Mouse (Mus musculus) CH12.LX (cell line): ENCODE results near the gene Itprid2. TPM values are rescaled to one million over a fixed set of nuclear protein-coding genes. Genes with fewer than 3 reads are reported as not detected.

ENCODE experiments used
- DNase-seq: peaks from one replicate; pipeline ENCODE4 v3.0.0-alpha.2; 2013; ENCODE audit errors: extremely low read depth
- H3K27ac ChIP-seq: 2 replicates; pipeline ENCODE4 v1.5.1; 2012; ENCODE audit warnings: low read depth, mild to moderate bottlenecking, control low read depth, moderate library complexity; ENCODE audit not compliant: insufficient read depth
- H3K27me3 ChIP-seq: replicated peaks from 2 replicates; pipeline ENCODE3; 2012; ENCODE audit warnings: inconsistent platforms
- H3K36me3 ChIP-seq, 2 experiments: replicated peaks in 1 of 2; 2 replicates each; pipeline versions ENCODE3 to v1.6.1; 2012; ENCODE audit warnings: inconsistent platforms in 1 of 2, low read length in 1 of 2, mild to moderate bottlenecking in 1 of 2, mixed read lengths in 1 of 2, moderate library complexity in 1 of 2; ENCODE audit not compliant: control insufficient read depth in 1 of 2, insufficient read depth in 1 of 2
- H3K4me1 ChIP-seq, 2 experiments: 2 replicates each; pipeline ENCODE4 v1.6.1; 2012; ENCODE audit warnings: inconsistent platforms in 1 of 2, moderate library complexity in 1 of 2; ENCODE audit not compliant: insufficient read depth in 2 of 2, control insufficient read depth in 1 of 2
- H3K4me2 ChIP-seq: 2 replicates; pipeline ENCODE4 v1.6.1; 2012; ENCODE audit warnings: low read depth, mild to moderate bottlenecking, control low read depth; ENCODE audit not compliant: poor library complexity, insufficient read depth, severe bottlenecking
- H3K4me3 ChIP-seq, 3 experiments: fragments of 150-350 bp in 1 of 3; sonication (generic) in 1 of 3; replicated peaks in 1 of 3; 2 replicates each; pipeline versions ENCODE3 to v1.5.1; 2011 to 2012; ENCODE audit warnings: low read depth in 2 of 3, low read length in 2 of 3, mild to moderate bottlenecking in 2 of 3, moderate library complexity in 2 of 3, control low read depth in 1 of 3, improper control_type of control experiment in 1 of 3, inconsistent platforms in 1 of 3, mixed read lengths in 1 of 3; ENCODE audit not compliant: poor library complexity in 1 of 3
- H3K79me2 ChIP-seq: replicated peaks from 2 replicates; pipeline ENCODE4 v1.6.1; 2012; ENCODE audit warnings: mild to moderate bottlenecking, moderate library complexity; ENCODE audit not compliant: control insufficient read depth, poor library complexity, insufficient read depth, severe bottlenecking; ENCODE audit errors: extremely low read depth
- H3K9ac ChIP-seq: 2 replicates; pipeline ENCODE4 v1.6.1; 2012; ENCODE audit warnings: low read depth, mild to moderate bottlenecking, control low read depth, moderate library complexity; ENCODE audit not compliant: insufficient read depth
- H3K9me3 ChIP-seq: replicated peaks from 2 replicates; pipeline ENCODE3; 2012; ENCODE audit warnings: low read length, inconsistent platforms, mixed read lengths
- BHLHE40 ChIP-seq: IDR thresholded peaks from 2 replicates; pipeline ENCODE4 v1.6.1; 2011; ENCODE audit warnings: mild to moderate bottlenecking, low read depth, low read length, improper control_type of control experiment
- CHD2 ChIP-seq: IDR thresholded peaks from 2 replicates; pipeline ENCODE4 v1.6.1; 2011; ENCODE audit warnings: low read length, improper control_type of control experiment
- E2F4 ChIP-seq: IDR thresholded peaks from 2 replicates; pipeline ENCODE4 v1.6.1; 2011; ENCODE audit warnings: low read depth, low read length, improper control_type of control experiment; ENCODE audit not compliant: insufficient replicate concordance
- EP300 ChIP-seq: IDR thresholded peaks from 2 replicates; pipeline ENCODE4 v1.6.1; 2011; ENCODE audit warnings: low read length, improper control_type of control experiment
- ETS1 ChIP-seq: conservative IDR thresholded peaks from 2 replicates; pipeline ENCODE4 v1.6.1; 2012; ENCODE audit warnings: low read depth, mild to moderate bottlenecking, inconsistent platforms, low read length, improper control_type of control experiment, moderate library complexity
- GABPA ChIP-seq: IDR thresholded peaks from 2 replicates; pipeline ENCODE4 v1.6.1; 2012; ENCODE audit warnings: low read depth, low read length, improper control_type of control experiment, inconsistent platforms; ENCODE audit not compliant: insufficient replicate concordance
- IRF4 ChIP-seq: IDR thresholded peaks from 2 replicates; pipeline ENCODE4 v1.6.1; 2014; ENCODE audit warnings: low read depth, mild to moderate bottlenecking, inconsistent platforms, low read length, improper control_type of control experiment
- JUND ChIP-seq: conservative IDR thresholded peaks from 2 replicates; pipeline ENCODE4 v1.6.1; 2011; ENCODE audit warnings: low read depth, low read length, improper control_type of control experiment
- KAT2A ChIP-seq: IDR thresholded peaks from 2 replicates; pipeline ENCODE4 v1.6.1; 2012; ENCODE audit warnings: low read length, improper control_type of control experiment, inconsistent platforms; ENCODE audit not compliant: insufficient replicate concordance
- MAZ ChIP-seq: IDR thresholded peaks from 2 replicates; pipeline ENCODE4 v1.6.1; 2012; ENCODE audit warnings: low read depth, mild to moderate bottlenecking, inconsistent platforms, low read length, improper control_type of control experiment, moderate library complexity
- RAD21 ChIP-seq: IDR thresholded peaks from 2 replicates; pipeline ENCODE4 v1.6.1; 2011; ENCODE audit warnings: low read depth, mild to moderate bottlenecking, low read length, improper control_type of control experiment, moderate library complexity
- SIN3A ChIP-seq: IDR thresholded peaks from 2 replicates; pipeline ENCODE4 v1.6.1; 2012; ENCODE audit warnings: low read length, improper control_type of control experiment, inconsistent platforms
- SMC3 ChIP-seq: IDR thresholded peaks from 2 replicates; pipeline ENCODE4 v1.6.1; 2011; ENCODE audit warnings: low read depth, low read length, improper control_type of control experiment
- TBP ChIP-seq: conservative IDR thresholded peaks from 2 replicates; pipeline ENCODE4 v1.6.1; 2011; ENCODE audit warnings: low read depth, low read length, improper control_type of control experiment
- TCF12 ChIP-seq: IDR thresholded peaks from 2 replicates; pipeline ENCODE4 v1.6.1; 2014; ENCODE audit warnings: low read depth, mild to moderate bottlenecking, inconsistent platforms, low read length, improper control_type of control experiment
- UBTF ChIP-seq: IDR thresholded peaks from 2 replicates; pipeline ENCODE4 v1.6.1; 2012; ENCODE audit warnings: low read depth, mild to moderate bottlenecking, inconsistent platforms, low read length, improper control_type of control experiment, moderate library complexity
- ZC3H11A ChIP-seq: IDR thresholded peaks from 2 replicates; pipeline ENCODE4 v1.6.1; 2012; ENCODE audit warnings: low read depth, mild to moderate bottlenecking, inconsistent platforms, low read length, improper control_type of control experiment
- ZNF384 ChIP-seq: IDR thresholded peaks from 2 replicates; pipeline ENCODE4 v1.6.1; 2012; ENCODE audit warnings: low read depth, low read length, improper control_type of control experiment, inconsistent platforms
- dilution Hi-C: fragments of 300-500 bp; cut with MboI; formaldehyde crosslinking; loops from 2 replicates; pipeline ENCODE4 v1.14.3; 2020; ENCODE audit warnings: low sequenced_read_pairs; ENCODE audit not compliant: extremely low pct_unique_long_range_greater_than_20kb, extremely low pct_ligation_motif_present
- in situ Hi-C: fragments of 300-500 bp; cut with MboI; formaldehyde crosslinking; loops from 3 replicates; pipeline ENCODE4 v1.14.3; 2019; ENCODE audit warnings: low sequenced_read_pairs, low pct_ligation_motif_present, low pct_unique_long_range_greater_than_20kb, mixed read lengths
- polyA plus RNA-seq: library from polyadenylated mRNA; unstranded; fragments of >175 nt; gene quantifications from 2 replicates; pipeline ENCODE4 v1.2.1, GENCODE M21; 2012; ENCODE audit warnings: low read depth; ENCODE audit not compliant: insufficient read length
- total RNA-seq, 2 experiments: library from RNA; depleted of rRNA; stranded (reverse); fragments of 300-350 nt in 1 of 2; fragments of >200 nt in 1 of 2; gene quantifications; 2 replicates each; pipeline ENCODE4 v1.2.3; 2012 to 2014

Itprid2 gene
- total and polyA plus RNA-seq, 3 experiments = 4.3 to 17.7 (median 8.2) TPM

- no peak for DNase-seq
- H3K27ac ChIP-seq = no peak overlapping the region
- peaks cover 53 to 88% of the 10 kb centered on the region in 2 experiments for H3K36me3 ChIP-seq
- no peak overlapping the region for H3K4me3 ChIP-seq
- H3K9ac ChIP-seq = no peak overlapping the region
- peaks cover 5 to 12% of the 10 kb centered on the region in 2 experiments for H3K4me1 ChIP-seq
- H3K79me2 ChIP-seq = no peaks in the 10 kb centered on the region
- H3K9me3 ChIP-seq = no peaks in the 10 kb centered on the region
- TF ChIP-seq MAZ (no peak), ZC3H11A (no peak), ETS1 (no peak), IRF4 (no peak), EP300 (no peak), SIN3A (no peak), TCF12 (no peak), UBTF (no peak)
- TF ChIP-seq, all 38 proteins: peak for 0
- Histone ChIP-seq H3K4me2 (no peak overlapping the region), H3K27me3 (no peaks in the 10 kb centered on the region)
- dilution Hi-C loops = no loop called here
- in situ Hi-C loops = no loop called here
Measured at GRCm38 (mm10) chr2:79661486-79662104, 26.4 kb downstream of the Itprid2 start.

GRCm38 (mm10) chr2:79664532-79665286, 29.6 kb downstream of the Itprid2 start:
- in situ Hi-C loops (no loop called here), dilution Hi-C loops (no loop called here)
- H3K79me2 ChIP-seq = no peaks in the 10 kb centered on the region
- no peaks in the 10 kb centered on the region for H3K27me3 ChIP-seq
- peaks cover 0 to 8% of the 10 kb centered on the region in 2 experiments; a peak in 2 of 4 replicates for H3K4me1 ChIP-seq
- H3K9ac ChIP-seq = no peak overlapping the region
- DNase-seq = no peak
- no peak overlapping the region for H3K4me3 ChIP-seq
- H3K27ac ChIP-seq = no peak overlapping the region
- no peak overlapping the region for H3K4me2 ChIP-seq
- H3K36me3 ChIP-seq = peaks cover 26 to 70% of the 10 kb centered on the region in 2 experiments
- H3K9me3 ChIP-seq = no peaks in the 10 kb centered on the region
- TF ChIP-seq GABPA = no peak
- no peak for TF ChIP-seq ZNF384
- TF ChIP-seq KAT2A = no peak
- no peak for TF ChIP-seq RAD21
- no peak for TF ChIP-seq JUND
- no peak for TF ChIP-seq TBP
- no peak for TF ChIP-seq SMC3
- TF ChIP-seq E2F4 = no peak
- TF ChIP-seq BHLHE40 = no peak
- TF ChIP-seq CHD2 = no peak
- no peak for TF ChIP-seq IRF4
- TF ChIP-seq MAZ = no peak
